Mouse (Mus musculus) MN1 (cell line): ENCODE results near the gene Slc39a11.

ENCODE experiments used
- DNase-seq: peaks from one replicate; pipeline ENCODE4 v3.0.0-alpha.2; 2016; ENCODE audit warnings: low spot score

Slc39a11 gene

DNA sequence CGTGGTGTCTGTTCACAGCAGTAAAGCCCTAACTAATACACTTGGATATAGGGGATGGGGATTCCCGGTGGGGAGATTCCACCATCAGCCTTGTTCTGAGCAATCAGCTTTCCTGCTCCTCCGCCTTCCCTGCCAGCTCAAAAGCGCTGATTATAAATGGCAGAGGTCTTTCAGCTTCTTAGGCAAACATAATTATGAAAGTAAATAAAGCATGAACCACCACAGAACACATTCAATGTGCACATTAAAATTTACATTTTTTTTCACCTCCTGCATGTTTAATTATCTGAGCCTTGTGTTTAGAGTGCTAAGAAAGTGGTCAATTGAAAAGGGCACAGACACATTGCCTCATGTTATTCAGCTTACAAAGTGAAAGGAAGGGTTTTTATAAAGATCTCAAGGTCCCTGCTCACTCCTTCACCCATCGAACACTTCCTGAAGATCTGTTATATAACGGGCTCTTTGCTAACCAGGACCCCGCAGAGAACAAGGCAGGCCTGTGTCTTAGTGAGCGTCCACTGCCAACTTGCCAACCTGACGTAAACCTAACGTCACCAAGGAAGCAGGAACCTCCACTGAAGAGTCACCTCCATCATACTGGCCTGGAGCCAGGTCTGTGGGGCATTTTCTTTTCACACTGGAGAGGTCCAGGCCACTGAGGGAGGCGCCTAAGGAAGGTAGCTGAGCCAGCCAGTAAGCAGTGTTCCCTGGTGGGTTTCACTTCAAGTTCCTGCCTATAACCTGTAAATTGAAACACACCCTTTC is 142.0 kb downstream of the Slc39a11 start:
- DNase-seq = no peak

DNA sequence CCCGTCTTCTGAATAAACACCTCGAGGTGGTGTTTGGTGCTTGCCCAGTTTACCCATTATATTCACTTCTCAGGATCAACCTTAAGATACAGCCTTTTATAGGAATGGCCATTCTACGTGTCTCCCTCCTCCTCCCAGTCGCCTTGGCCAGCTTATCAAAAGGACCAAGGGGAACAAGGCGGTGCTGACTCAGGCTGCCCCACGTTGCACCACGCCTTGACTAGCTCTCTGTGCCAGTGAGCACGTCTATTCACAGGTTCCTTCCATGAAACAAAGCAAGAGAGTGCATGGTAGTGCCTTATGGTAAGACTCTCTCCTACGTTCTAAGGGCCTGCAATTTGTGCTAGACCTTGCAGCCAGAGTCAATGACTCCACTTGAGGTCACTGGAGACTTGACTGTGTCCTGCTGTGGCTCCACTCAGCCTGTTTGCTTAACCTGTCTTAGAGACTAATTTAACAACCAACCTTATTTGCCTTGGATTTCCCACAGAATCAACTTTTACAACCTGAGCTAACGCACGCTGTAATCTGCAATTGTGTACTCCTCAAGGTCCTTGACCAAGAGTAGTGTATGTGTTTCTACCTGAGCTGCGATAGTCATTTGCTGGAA is 144.2 kb downstream of the Slc39a11 start:
- DNase-seq = no peak

DNA sequence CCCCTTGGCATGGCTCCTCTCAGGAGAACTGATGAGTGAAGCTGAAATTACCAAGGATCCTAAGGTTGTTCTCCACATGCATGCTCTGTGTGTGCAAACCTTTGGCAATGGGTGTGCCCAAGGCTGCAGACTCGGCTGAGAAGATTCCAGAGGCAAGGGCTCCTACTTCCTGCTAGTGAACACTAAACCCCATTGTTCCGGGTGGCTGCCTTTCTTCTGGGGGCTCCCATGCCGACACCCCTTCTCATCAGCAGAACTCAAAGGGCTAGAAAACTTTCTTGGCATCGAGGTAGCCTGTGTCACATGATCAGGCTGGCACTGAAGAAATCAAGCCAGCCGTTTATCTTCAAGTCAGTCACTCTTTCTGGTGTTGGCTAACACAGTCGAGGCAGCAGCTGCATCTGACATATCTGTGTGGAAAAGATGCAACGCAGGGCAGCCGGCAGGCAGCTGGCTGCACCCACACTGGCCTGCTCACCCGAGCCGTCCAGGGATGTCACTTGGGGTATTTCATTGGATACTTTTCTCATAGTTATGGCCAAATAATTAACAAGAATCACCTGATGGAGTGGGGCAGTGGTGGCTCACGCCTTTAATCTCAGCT is 145.3 kb downstream of the Slc39a11 start:
- DNase-seq = no peak

DNA sequence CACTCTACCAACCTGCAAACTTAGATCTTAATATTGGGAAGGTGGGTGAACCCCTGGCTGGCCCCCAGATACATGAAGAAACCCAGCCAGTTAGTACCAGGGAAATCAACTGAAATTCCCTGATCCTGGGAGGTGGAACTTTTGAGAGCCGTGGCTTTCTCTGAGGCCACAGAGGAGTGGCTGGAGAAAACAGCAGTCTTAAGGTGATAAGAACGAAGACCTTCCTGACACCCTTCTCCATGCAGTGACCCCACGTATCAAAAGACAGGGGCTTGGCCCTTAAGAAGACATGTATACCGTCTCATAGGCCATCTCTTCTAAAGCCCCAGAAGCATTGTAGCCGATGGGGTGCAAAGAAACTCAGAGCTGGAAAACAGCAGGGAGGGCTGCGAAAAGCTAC is 146.9 kb downstream of the Slc39a11 start:
- DNase-seq = no peak

DNA sequence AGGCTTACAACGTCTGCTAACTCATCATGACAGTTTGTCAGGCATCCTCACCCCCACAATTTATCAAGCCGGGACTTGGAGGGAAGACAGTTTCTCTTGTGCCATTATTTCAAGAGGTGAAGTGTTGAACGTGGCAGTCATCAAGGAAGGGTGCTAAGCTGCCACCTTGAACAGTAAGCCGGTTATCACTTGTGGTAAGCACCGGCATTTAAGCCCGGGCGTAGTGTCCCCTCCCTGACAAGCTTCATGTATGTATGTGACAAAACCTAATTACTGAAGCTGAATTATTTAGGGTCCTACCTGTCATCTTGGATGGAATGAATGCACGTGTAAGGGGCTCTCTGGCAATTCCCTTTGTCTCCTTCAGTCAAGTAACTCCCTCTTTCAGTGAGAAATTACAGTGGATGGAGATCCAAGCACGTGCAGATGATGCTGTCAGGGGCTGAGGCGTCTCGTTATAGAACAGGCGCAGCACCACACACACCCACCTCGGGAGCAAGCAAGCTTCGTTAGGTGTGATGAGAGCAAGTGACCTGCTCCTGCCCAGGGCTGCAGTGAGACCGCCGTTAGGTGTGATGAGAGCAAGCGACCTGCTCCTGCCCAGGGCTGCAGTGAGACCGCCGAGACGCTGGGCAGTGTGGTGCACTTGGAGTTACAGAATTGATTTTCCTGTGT is 149.1 kb downstream of the Slc39a11 start:
- DNase-seq = no peak

DNA sequence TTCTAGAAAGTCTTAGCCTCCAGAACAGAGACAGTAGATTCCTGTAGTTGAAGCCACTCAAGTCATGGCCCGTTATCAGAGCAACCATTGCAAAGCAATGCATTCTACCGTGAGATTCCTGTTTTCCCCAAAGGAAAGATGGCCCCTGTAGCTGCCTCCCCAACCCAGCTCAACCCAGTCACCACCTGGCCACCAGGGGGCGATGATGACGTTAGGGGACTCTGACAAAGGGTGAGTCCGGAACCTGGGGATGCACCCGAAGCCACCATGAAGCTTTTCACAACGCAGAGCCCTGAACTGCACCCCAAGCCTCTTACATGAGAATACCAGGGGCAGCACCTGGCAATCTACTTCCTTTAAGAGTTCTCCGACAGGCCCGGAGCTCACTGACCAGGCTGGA is 151.0 kb downstream of the Slc39a11 start:
- no peak for DNase-seq

DNA sequence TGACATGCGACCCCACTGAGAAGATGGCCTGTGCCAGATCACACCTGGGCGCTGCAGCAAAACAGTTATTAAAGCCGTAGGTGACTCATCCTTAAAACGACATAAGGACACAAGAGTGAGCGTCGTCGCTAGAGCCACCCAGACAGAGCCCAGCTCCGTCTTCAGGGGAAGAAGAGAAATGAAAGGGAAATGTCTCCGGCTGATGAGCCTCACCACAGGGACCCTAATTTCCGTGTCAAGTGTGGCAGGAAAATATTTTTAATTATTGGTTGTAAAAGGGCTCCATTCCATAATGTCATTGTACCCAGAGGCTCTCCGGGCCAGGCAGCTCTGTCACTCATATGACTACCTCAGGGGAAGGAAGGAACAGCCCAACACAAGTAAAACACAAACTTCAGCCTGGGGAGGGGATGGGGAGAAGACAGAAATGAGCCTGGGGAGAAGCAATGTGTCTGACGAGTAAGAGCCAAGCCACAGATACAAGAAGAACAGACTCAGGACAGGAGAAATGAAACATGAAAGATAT is 155.8 kb downstream of the Slc39a11 start:
- no peak for DNase-seq

DNA sequence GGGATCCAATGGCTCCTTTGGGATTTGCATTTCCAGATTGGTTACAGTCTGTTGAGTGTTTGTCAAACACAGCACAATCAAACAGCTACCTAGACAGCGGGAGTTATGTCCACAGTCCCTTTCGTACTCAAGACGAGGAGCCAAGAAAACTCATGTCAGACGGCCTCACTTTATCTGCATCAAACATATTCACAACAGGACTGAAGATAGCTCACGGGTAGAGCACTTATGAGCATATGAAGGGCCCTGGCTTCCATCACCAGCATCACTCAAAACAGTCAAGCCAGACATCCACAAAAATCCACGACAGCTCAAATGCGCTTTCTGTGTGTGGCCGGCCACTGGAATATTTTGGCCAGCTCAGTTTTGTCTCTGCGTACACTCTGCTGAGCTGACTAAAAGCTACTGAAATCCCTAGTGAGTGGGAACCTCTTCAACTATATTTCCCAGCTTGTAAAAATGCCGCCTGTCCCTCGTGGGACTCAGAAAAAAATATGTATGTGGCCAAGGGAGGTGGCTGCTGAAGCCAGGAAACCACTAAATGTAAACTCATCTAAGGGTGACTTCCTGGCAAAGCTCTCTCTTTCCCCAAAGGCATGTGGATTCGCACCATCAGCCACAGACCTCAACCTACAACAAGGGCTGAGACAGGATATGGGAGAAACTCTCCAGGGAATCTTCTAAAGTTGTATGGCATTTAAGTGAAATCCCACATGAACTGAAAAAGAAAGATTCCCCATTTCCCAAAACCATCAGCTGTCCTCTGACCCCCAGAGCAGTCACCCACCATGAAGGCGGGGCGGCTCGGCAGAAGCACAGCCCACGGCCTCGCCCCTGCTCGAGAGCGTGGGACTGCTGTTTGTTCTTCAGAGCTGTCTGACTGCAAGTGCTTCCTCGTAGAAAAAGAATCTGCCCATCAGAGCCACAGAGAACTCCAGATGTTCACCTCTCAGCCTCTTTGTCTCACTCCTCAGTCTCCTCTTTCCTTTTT is 159.1 kb downstream of the Slc39a11 start:
- DNase-seq = no peak

DNA sequence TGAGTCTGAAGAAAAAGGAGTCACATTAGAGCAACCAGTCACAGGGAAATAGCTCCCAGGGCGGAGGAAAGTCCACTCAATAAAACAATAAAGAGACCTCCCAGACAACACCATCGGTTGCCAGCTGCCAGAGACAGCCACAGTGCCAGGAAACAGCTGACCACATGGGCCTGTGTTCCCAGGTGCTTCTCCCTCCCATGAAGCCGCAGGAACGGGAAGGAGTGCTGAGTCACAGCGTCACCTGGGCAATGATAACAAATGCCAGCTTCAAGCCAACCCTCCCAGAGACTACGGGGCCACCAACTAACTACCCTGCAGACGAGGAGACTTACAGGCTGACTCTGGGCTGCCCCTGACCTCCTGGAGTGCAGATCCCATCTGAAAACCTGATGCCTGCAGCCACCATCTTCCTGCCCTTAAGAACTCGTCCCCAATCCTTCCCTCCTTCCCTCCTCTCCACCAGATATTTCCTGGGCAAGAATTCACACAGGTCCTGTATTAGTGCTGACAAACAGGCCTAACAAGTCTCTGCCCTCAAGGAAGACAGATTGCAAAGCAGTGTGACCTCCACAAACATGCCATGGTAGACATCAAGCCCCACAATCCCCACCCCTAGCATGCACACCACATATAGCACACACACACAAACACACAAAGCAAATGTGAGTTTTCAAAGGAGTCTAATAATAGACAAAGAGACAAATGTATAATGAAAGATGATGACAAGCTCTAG is 162.1 kb downstream of the Slc39a11 start:
- DNase-seq = peak; percentile 53

DNA sequence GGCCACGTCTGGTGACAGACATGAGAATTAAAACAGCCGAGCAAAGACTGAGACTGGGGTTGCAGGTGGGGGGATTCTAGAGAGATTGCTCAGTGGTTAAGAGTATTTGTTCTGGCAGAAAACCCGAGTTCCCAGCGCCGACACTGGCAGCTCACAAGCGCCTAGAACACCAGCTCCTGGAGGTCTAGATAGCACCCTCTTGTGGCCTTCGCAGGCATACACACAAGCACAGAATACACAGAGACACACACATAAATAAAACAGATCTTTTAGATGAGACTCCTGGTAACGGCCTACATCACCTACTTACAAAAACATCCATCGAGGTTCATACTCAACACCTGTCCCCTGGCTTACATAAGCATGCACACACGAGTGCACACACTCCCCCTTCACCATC is 165.8 kb downstream of the Slc39a11 start:
- no peak for DNase-seq

DNA sequence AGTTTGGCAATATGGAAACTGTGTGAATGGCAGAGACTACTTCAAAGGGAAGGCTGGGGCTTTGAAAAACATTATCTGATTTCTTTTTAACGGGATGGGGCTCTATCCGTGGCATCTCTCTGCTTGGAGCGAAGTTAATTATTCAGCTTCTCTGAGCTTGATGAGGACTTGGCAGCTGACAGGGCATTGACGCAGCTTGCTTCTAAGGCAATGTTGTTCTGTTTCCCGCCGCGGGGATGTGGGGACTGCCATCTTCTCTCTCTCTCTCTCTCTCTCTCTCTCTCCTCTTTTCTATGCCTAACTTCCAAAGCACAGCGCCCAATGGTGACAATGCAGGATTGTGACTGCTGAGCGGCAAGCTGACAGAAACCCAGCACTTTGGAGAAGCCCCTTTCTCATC is 172.3 kb downstream of the Slc39a11 start:
- DNase-seq = no peak

DNA sequence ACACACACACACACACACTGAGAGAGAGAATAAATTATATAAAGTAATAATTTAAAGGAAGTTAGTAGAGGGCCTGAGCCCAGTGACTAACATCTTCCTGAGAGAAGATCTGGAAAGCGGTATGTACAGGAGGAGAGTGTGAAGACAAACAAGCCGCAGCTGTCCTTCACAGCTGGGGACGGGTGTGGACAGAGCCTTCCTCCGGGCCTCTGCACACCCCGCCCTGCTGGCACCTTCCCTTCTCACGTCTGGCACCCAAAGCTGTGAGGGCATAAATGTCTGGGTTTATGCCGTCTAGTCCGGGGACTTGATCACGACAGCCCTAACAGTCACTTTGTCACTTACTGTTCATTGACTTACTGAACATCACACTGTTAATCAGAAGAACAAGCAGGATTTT is 173.2 kb downstream of the Slc39a11 start:
- DNase-seq = no peak

DNA sequence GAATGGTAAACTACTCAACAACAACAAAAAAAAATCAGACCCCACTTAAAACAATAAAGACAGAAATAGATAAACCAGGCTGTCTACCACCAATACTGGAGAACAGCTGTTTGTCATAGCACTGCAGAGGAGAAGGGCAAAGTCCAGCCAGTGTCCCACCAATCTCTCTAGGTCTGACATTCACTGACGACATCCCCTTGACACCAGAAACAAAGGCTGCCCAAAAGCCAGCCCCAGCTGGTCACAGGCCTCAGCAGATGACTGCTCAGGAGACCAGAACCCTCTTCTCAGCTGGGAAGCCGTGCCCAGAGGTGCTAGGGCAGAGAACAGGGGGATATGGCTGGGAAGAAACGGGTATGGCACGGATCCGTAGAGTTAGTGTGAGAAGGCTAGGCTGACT is 174.4 kb downstream of the Slc39a11 start:
- DNase-seq = no peak

DNA sequence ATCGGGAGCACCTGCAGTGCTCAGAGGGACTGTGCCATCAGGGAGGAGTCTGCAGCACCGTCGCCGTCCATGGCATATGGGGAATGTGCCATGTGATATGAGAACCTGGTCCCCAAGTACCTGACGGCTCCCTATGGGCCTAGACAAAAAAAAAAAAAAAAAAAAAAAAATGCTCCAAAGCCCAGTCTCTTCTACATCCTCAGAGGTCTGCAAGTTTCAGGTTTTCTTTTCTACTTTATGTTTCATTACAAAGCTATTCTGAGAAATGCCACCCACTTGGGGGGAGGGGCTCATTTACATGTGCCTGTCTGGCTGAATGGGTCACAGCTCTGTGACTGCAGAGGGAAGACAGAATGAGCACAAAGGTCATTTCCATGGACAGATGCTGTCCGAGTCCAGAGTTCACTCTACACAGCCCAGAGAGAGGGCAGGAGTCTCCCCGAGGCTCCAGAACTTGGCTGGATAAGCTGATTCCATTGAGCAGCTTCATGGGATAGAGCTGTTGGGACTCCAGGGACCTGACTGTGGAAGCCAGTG is 175.8 kb downstream of the Slc39a11 start:
- DNase-seq = no peak

DNA sequence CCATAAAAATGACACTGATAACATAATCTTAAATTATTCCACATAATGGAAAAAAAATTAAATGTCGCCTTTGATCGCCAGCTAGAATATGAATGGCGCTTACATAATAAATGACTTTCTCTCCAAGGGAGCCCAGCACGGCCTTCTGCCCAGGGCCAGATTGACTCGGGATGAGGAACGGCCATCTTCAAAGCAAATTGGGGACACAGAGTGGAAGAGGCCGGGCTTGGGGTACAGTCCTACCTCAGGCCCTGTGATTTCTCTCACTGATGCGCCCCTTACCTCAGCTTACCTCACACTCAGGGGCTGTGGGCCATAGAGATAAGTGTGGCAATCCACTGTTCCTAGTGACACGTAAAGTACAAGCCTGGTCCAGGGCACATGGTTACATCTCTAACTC is 177.9 kb downstream of the Slc39a11 start:
- DNase-seq = no peak

DNA sequence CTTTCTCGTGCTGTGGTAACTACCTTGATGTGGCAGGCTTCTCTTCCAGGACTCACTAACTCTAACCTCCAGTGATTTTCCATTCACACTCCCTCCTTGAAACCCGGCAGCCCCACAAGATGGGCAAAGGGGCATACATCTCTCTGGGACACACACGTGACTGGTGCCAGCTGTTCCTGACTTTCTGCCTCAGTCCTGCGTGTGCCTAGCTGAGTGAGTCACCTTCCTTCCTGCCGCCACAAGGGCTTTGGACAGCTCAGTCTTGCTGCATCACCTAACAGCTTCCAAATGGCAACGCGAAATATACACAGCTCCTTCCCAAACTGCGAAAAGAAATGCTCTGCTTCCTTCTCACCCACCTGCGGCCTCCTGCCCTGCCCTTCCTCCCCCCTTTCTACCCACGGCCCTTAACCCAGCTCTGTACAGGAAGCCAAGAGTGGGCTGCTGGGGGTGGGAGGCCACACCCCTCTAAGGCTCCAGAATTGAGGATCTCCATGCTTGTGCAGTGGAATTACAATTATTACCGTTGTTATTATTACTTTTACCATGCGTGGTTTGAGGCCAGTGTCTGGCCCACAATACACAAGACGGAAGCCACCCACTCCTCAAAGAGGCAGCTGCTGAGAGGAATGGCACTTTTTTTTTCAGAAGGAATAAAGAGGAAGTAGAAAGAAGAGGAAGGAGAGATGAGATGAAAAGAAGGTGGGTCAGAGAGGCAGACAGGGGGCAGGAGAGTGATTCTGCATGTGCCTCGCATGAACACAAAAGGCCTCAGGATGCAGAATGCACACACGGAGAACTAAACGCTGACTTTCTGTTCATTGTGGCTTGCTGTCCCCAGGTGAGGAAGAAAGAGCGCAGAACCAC is 179.7 kb downstream of the Slc39a11 start:
- DNase-seq = peak; percentile 20

DNA sequence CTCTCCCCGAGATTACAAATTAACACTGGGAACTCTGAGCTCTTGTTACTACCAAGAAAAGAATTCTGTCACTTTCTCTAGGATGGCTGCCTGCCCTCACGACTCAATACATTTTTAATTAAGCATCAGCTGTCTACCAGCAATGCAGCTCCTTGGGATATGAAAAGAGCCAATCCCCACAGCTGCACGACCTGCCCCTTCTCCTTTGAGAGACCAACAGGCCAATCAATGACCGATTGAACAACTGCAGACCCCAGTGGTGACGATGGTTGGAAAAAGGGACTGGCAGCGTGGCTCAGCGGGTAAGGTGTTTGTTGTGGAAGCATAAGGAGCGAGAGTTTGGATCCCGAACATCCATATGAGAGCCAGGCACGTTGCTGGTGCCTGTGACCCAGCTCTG is 181.9 kb downstream of the Slc39a11 start:
- DNase-seq = no peak

DNA sequence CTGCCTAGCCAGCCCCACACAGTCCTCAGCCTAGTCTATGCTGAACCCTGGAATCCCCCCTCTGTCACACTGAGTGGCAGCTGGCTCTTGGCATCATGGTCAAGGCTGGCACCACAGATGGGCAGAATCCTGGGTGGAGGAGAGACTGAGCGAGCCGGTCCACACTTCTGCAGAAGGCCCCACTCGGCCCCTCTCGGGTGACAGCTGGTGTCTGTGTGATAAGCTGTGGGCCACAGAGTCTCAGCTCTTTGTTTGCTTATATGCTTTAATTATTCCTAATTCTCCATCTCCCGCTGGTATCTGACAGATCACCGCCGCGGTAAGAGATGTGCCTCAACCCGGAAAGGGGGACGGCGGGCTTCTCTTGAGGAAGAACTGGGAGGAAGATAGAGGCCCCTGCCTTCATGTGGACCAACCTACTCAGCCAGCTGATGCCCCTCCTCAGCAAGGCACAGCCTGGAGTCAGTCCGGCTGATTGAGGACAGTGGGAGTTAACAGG is 182.5 kb downstream of the Slc39a11 start:
- no peak for DNase-seq

DNA sequence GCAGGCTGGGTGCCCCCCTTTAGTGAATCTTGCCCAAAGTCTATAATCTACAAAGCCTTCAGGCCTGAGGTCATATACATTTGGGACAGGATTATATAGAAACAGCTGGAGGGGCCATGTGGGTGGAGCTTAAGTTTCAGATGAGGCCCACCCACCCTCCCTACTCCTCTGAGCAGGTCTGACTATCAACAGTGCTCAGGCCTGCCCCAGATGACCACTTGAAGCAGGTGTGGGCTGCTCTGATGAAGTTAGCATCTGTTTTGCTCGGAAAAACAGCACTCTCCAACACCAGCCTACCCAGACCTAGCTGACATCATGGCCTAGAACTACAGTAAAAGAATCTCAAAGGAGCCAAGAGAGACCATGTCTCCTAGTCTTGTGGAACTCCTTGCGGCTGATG is 189.8 kb downstream of the Slc39a11 start:
- no peak for DNase-seq
